Mouse (Mus musculus) heart, adult 10 weeks (tissue): ENCODE results near the gene Auts2. TPM values are rescaled to one million over a fixed set of nuclear protein-coding genes. Genes with fewer than 3 reads are reported as not detected.

Source experiments
- polyA plus RNA-seq: library from polyadenylated mRNA; stranded (reverse); fragments of 350-450 nt; fragmentation: Illumina TruSeq; extraction: RNeasy Lipid Tissue Mini Kit (QIAGEN cat#74804); gene quantifications from one replicate; pipeline ENCODE4 v1.2.3, GENCODE M21; 2014; ENCODE audit warnings: low read depth, low replicate concordance

Auts2 gene
- 18.2 TPM for polyA plus RNA-seq

GRCm38 (mm10) chr5:132543118-132544071 is at the start of gene Auts2:
Gene Auts2, minus strand, starts transcription at chr5:132543344.

